Mouse (Mus musculus): ENCODE results near the gene Ip6k3. TPM values are rescaled to one million over a fixed set of nuclear protein-coding genes. Genes with fewer than 3 reads are reported as not detected.

Ip6k3 gene
- total RNA-seq, 2 experiments from 2014 or later: 0.46 to 0.64 TPM

GRCm38 (mm10) chr17:27183667-27184292 is 16.2 kb upstream of the Ip6k3 start:
- no peak for DNase-seq (ENCODE audit: low spot score in 2 of 2)

GRCm38 (mm10) chr17:27182401-27182800 is 14.8 kb upstream of the Ip6k3 start:
- no peak for DNase-seq (ENCODE audit: low spot score in 2 of 2)

- DNase-seq (ENCODE audit: low spot score in 2 of 2): no peak
These were observed 14.1 kb upstream of the Ip6k3 start for GRCm38 (mm10) chr17:27181666-27182065.

- DNase-seq (ENCODE audit: low spot score in 2 of 2): no peak
These were observed 12.2 kb upstream of the Ip6k3 start for GRCm38 (mm10) chr17:27179681-27180280.

GRCm38 (mm10) chr17:27178427-27179177 is 11.0 kb upstream of the Ip6k3 start:
- DNase-seq (ENCODE audit: low spot score in 2 of 2): no peak

- DNase-seq (ENCODE audit: low spot score in 2 of 2): no peak
These were observed 10.4 kb upstream of the Ip6k3 start for GRCm38 (mm10) chr17:27178019-27178418.

- DNase-seq (ENCODE audit: low spot score in 2 of 2): no peak
These were observed 9.2 kb upstream of the Ip6k3 start for GRCm38 (mm10) chr17:27176754-27177153.

GRCm38 (mm10) chr17:27176287-27176686 is 8.7 kb upstream of the Ip6k3 start:
- DNase-seq (ENCODE audit: low spot score in 2 of 2): no peak

GRCm38 (mm10) chr17:27175196-27175874 is 7.7 kb upstream of the Ip6k3 start:
- DNase-seq (ENCODE audit: low spot score in 2 of 2): no peak

GRCm38 (mm10) chr17:27173715-27174114 is 6.1 kb upstream of the Ip6k3 start:
- no peak for DNase-seq (ENCODE audit: low spot score in 2 of 2)

GRCm38 (mm10) chr17:27172459-27172858 is 4.9 kb upstream of the Ip6k3 start:
- DNase-seq (ENCODE audit: low spot score in 2 of 2): no peak

GRCm38 (mm10) chr17:27171121-27171520 is 3.5 kb upstream of the Ip6k3 start:
- DNase-seq (ENCODE audit: low spot score in 2 of 2): no peak

- DNase-seq (ENCODE audit: low spot score in 2 of 2): no peak
These were observed 2.5 kb upstream of the Ip6k3 start for GRCm38 (mm10) chr17:27169952-27170695.

GRCm38 (mm10) chr17:27168569-27168968 is 974 bp upstream of the Ip6k3 start:
- DNase-seq (ENCODE audit: low spot score in 2 of 2): no peak

- DNase-seq (ENCODE audit: low spot score in 2 of 2): no peak
These were observed 694 bp downstream of the Ip6k3 start for GRCm38 (mm10) chr17:27166901-27167300.

GRCm38 (mm10) chr17:27165054-27165773 is 2.4 kb downstream of the Ip6k3 start:
- DNase-seq (ENCODE audit: low spot score in 2 of 2): peak in 1 of 2 experiments; percentile 63

GRCm38 (mm10) chr17:27160905-27161304 is 6.7 kb downstream of the Ip6k3 start:
- DNase-seq (ENCODE audit: low spot score in 2 of 2): no peak

- DNase-seq (ENCODE audit: low spot score in 2 of 2): no peak
These were observed 8.4 kb downstream of the Ip6k3 start for GRCm38 (mm10) chr17:27159169-27159568.

- DNase-seq (ENCODE audit: low spot score in 2 of 2): no peak
These were observed 9.2 kb downstream of the Ip6k3 start for GRCm38 (mm10) chr17:27158439-27158838.

GRCm38 (mm10) chr17:27155752-27156151 is 11.8 kb downstream of the Ip6k3 start:
- no peak for DNase-seq (ENCODE audit: low spot score in 2 of 2)
